Mouse (Mus musculus): ENCODE measurements around the gene Abi1. TPM values are rescaled to one million over a fixed set of nuclear protein-coding genes. Genes with fewer than 3 reads are reported as not detected.
"Not testable (repeated sequence)": the region's sequence is repeated elsewhere in the genome, so short reads cannot be mapped to it uniquely, and the experiment has no call there.

Gene Abi1
- polyA plus RNA-seq, 1 experiment from 2014 or later: 50.7 TPM

- H3K4me2 ChIP-seq: no peak overlapping the region
- H3K4me1 ChIP-seq: no peaks in the 10 kb centered on the region
- H3K9me3 ChIP-seq: no peaks in the 10 kb centered on the region
- no peak overlapping the region for H3K4me3 ChIP-seq (replicated peaks)
- no peak for ATAC-seq (ENCODE audit: insufficient read depth, low FRiP score, low read depth)
- H3K27ac ChIP-seq: no peak overlapping the region
- peaks cover 3% of the 10 kb centered on the region; the same call in 1 of the 2 replicates for H3K36me3 ChIP-seq
- H3K9ac ChIP-seq: no peak overlapping the region
- no peaks in the 10 kb centered on the region for H3K27me3 ChIP-seq (replicated peaks)
- WGBS: 41% methylated on average over 4 of the region's 4 CpGs
Observed at GRCm38 (mm10) chr2:22949956-22950355, 90.1 kb downstream of the Abi1 start.

- H3K36me3 ChIP-seq: 0 out of 2 replicates have a peak, but pooled peaks cover 5% of the 10 kb centered on the region
- H3K4me2 ChIP-seq: no peak overlapping the region
- no peak overlapping the region for H3K27ac ChIP-seq
- 94% methylated on average over 1 of the region's 1 CpGs for WGBS
- no peaks in the 10 kb centered on the region for H3K9me3 ChIP-seq
- H3K4me1 ChIP-seq: no peaks in the 10 kb centered on the region
- no peak for ATAC-seq (ENCODE audit: insufficient read depth, low FRiP score, low read depth)
- H3K9ac ChIP-seq: no peak overlapping the region
- no peak overlapping the region for H3K4me3 ChIP-seq (replicated peaks)
- H3K27me3 ChIP-seq (replicated peaks): no peaks in the 10 kb centered on the region
Observed at GRCm38 (mm10) chr2:22933556-22933955, 106.5 kb downstream of the Abi1 start.

GRCm38 (mm10) chr2:22928259-22928658 lies 111.8 kb downstream of the Abi1 start:
- WGBS: 80% methylated on average over 2 of the region's 2 CpGs
- Histone ChIP-seq H3K27ac (no peak overlapping the region), H3K4me1 (no peaks in the 10 kb centered on the region), H3K36me3 (no peaks in the 10 kb centered on the region), H3K4me3 (replicated peaks) (no peak overlapping the region), H3K9ac (no peak overlapping the region), H3K9me3 (no peaks in the 10 kb centered on the region), H3K4me2 (no peak overlapping the region), H3K27me3 (replicated peaks) (no peaks in the 10 kb centered on the region)
- no peak for ATAC-seq (ENCODE audit: insufficient read depth, low FRiP score, low read depth)

GRCm38 (mm10) chr2:22925911-22926310 lies 114.1 kb downstream of the Abi1 start:
- H3K36me3 ChIP-seq; H3K27me3 ChIP-seq (replicated peaks); H3K9ac ChIP-seq; H3K4me2 ChIP-seq; H3K4me1 ChIP-seq; H3K4me3 ChIP-seq (replicated peaks); ATAC-seq (ENCODE audit: insufficient read depth, low FRiP score, low read depth); H3K9me3 ChIP-seq; H3K27ac ChIP-seq: not testable (repeated sequence)
- 87% methylated on average over 3 of the region's 3 CpGs for WGBS

GRCm38 (mm10) chr2:22918651-22919050 lies 121.4 kb downstream of the Abi1 start:
- Histone ChIP-seq H3K4me1 (no peaks in the 10 kb centered on the region), H3K9me3 (no peaks in the 10 kb centered on the region), H3K27ac (no peak overlapping the region), H3K4me3 (replicated peaks) (no peak overlapping the region), H3K4me2 (no peak overlapping the region), H3K36me3 (peaks cover 9% of the 10 kb centered on the region; the same call in 1 of the 2 replicates), H3K27me3 (replicated peaks) (no peaks in the 10 kb centered on the region), H3K9ac (no peak overlapping the region)
- ATAC-seq (ENCODE audit: insufficient read depth, low FRiP score, low read depth): no peak
- 86% methylated on average over 2 of the region's 2 CpGs for WGBS

- H3K9me3 ChIP-seq: no peaks in the 10 kb centered on the region
- no peaks in the 10 kb centered on the region for H3K4me1 ChIP-seq
- H3K27me3 ChIP-seq (replicated peaks): no peaks in the 10 kb centered on the region
- H3K27ac ChIP-seq: no peak overlapping the region
- no peak overlapping the region for H3K4me2 ChIP-seq
- peaks cover 9% of the 10 kb centered on the region; the same call in 1 of the 2 replicates for H3K36me3 ChIP-seq
- H3K9ac ChIP-seq: no peak overlapping the region
- no peak overlapping the region for H3K4me3 ChIP-seq (replicated peaks)
- WGBS: 87% methylated on average over 3 of the region's 3 CpGs
- ATAC-seq (ENCODE audit: insufficient read depth, low FRiP score, low read depth): no peak
Observed at GRCm38 (mm10) chr2:22914421-22914820, 125.6 kb downstream of the Abi1 start.

- ATAC-seq (ENCODE audit: insufficient read depth, low FRiP score, low read depth): no peak
- peaks cover 11% of the 10 kb centered on the region; the same call in 1 of the 2 replicates for H3K36me3 ChIP-seq
- H3K27ac ChIP-seq: no peak overlapping the region
- H3K9ac ChIP-seq: no peak overlapping the region
- no peak overlapping the region for H3K4me2 ChIP-seq
- WGBS: 88% methylated on average over 3 of the region's 3 CpGs
- no peak overlapping the region for H3K4me3 ChIP-seq (replicated peaks)
- H3K27me3 ChIP-seq (replicated peaks): no peaks in the 10 kb centered on the region
- no peaks in the 10 kb centered on the region for H3K4me1 ChIP-seq
- H3K9me3 ChIP-seq: no peaks in the 10 kb centered on the region
Observed at GRCm38 (mm10) chr2:22903947-22904346, 136.1 kb downstream of the Abi1 start.

- WGBS: under 1% methylated on average over 81 of the region's 81 CpGs
- Histone ChIP-seq H3K27ac (peak within 1 kb of the TSS; percentile 89), H3K27me3 (replicated peaks) (no peaks in the 10 kb centered on the region), H3K4me2 (peak within 1 kb of the TSS; percentile 74), H3K36me3 (no peaks in the 10 kb centered on the region; the same call in 1 of the 2 replicates), H3K4me3 (replicated peaks) (peak within 1 kb of the TSS; percentile 89), H3K9ac (peak within 1 kb of the TSS; percentile 64), H3K4me1 (peaks cover 2% of the 10 kb centered on the region; the same call in 1 of the 2 replicates), H3K9me3 (no peaks in the 10 kb centered on the region)
- peak; percentile 98 for ATAC-seq (ENCODE audit: insufficient read depth, low FRiP score, low read depth)
Observed at GRCm38 (mm10) chr2:22895282-22896273, 144.5 kb downstream of the Abi1 start, which contains the start of gene Pdss1. Gene Pdss1, plus strand, starts transcription at chr2:22895522.

- H3K9ac ChIP-seq: peak overlapping the region; percentile 13; the same call in 1 of the 2 replicates
Observed at GRCm38 (mm10) chr2:22894932-22895281, 145.1 kb downstream of the Abi1 start.

More at GRCm38 (mm10) chr2:22894932-22895281, 145.1 kb downstream of the Abi1 start:
- Histone ChIP-seq H3K4me2 (peak overlapping the region; percentile 74), H3K27ac (peak overlapping the region; percentile 89), H3K36me3 (no peaks in the 10 kb centered on the region; the same call in 1 of the 2 replicates), H3K9me3 (no peaks in the 10 kb centered on the region), H3K4me3 (replicated peaks) (peak overlapping the region; percentile 89), H3K4me1 (peaks cover 2% of the 10 kb centered on the region; the same call in 1 of the 2 replicates), H3K27me3 (replicated peaks) (no peaks in the 10 kb centered on the region)
- WGBS: 20% methylated on average over 9 of the region's 9 CpGs
- ATAC-seq (ENCODE audit: insufficient read depth, low FRiP score, low read depth): no peak; the same call in 1 of the 2 replicates

Other genes with a start within 250 kb of the Abi1 start
- gene Pdss1, start 144.7 kb downstream of the Abi1 start, polyA plus RNA-seq (2015; fragmentation: Nextera tagmentation; extraction: Ambion mirVana): 22.8 and 24.2 TPM in 2 replicates
- gene Acbd5, start 27.9 kb upstream of the Abi1 start, polyA plus RNA-seq (2015; fragmentation: Nextera tagmentation; extraction: Ambion mirVana): 33.1 and 37.5 TPM in 2 replicates
- 8.3 and 9.6 TPM in 2 replicates for gene Mastl, start 115.8 kb upstream of the Abi1 start, polyA plus RNA-seq (2015; fragmentation: Nextera tagmentation; extraction: Ambion mirVana)
- gene Yme1l1, start 116.1 kb upstream of the Abi1 start, polyA plus RNA-seq (2015; fragmentation: Nextera tagmentation; extraction: Ambion mirVana): 68.0 and 72.1 TPM in 2 replicates
- gene 4931423N10Rik, start 167.2 kb upstream of the Abi1 start, polyA plus RNA-seq (2015; fragmentation: Nextera tagmentation; extraction: Ambion mirVana): not detected in 2 replicates